26 mouse cellular contexts compared by ENCODE assay signal in the genomic region with DNA sequence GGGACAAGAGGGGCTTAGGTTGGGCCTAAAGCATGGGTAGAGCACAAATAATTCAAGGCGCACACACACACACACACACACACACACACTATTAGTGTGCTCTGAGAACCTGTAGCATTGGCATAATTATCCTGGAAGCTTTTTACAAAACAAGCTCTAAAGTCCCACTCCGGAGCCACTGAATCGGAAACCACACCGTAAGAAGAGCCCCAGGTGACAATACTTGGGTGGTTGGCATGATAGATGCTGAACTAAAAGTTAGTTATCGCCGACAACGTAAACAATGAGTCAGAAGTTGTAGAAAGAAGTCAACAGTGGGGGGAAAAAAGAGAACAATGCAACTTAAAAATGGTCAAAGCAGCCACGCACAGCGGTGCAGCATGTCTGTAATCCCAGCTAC.
"Had no signal": no experiment of that assay in that cellular context is flagged by ENCODE, and none has a peak within 500 bp of the region (broad histone marks: within the 10 kb centered on the region; RNA-seq: fewer than 3 reads in every experiment).

No protein-coding gene starts in this region.

- H3K9ac ChIP-seq: heart, embryonic 13.5 days; heart, embryonic 15.5 days; hindbrain, embryonic 15.5 days; kidney, embryonic 15.5 days; limb, embryonic 12.5 days; liver, embryonic 13.5 days had no signal

- H3K27me3 ChIP-seq: heart, embryonic 13.5 days; heart, embryonic 15.5 days; hindbrain, embryonic 13.5 days; hindbrain, embryonic 15.5 days; kidney, embryonic 15.5 days; limb, embryonic 12.5 days; liver, embryonic 13.5 days had no signal

- H3K4me2 ChIP-seq: heart, embryonic 13.5 days; hindbrain, embryonic 13.5 days; hindbrain, embryonic 15.5 days; kidney, embryonic 15.5 days; liver, embryonic 11.5 days; liver, embryonic 13.5 days had no signal

- H3K27ac ChIP-seq: heart, embryonic 10.5 days; heart, embryonic 15.5 days; hindbrain, embryonic 13.5 days; hindbrain, embryonic 15.5 days; hindbrain, postnatal 0 days; kidney, embryonic 15.5 days; kidney, postnatal 0 days; limb, embryonic 10.5 days had no signal

- ATAC-seq: hindbrain, postnatal 0 days; intestine, embryonic 16.5 days had no signal

- H3K4me3 ChIP-seq: heart, embryonic 10.5 days; heart, embryonic 13.5 days; heart, embryonic 15.5 days; hindbrain, embryonic 13.5 days; hindbrain, embryonic 15.5 days; kidney, embryonic 15.5 days; limb, embryonic 10.5 days; limb, embryonic 12.5 days; liver, embryonic 13.5 days had no signal

- DNase-seq: gastrocnemius, postnatal 14 days; gastrocnemius, postnatal 36 days; heart, adult 18-20 months; heart, postnatal 14 days; heart, postnatal 36 days; kidney, adult 11 months; kidney, adult 2 months; kidney, adult 9 months; kidney, postnatal 14 days; kidney, postnatal 36 days; layer of hippocampus, adult 9-11 months; layer of hippocampus, postnatal 36 days; liver; liver, embryonic 13.5 days had no signal

- H3K9me3 ChIP-seq: heart, embryonic 10.5 days; heart, embryonic 13.5 days; heart, embryonic 15.5 days; hindbrain, embryonic 13.5 days; hindbrain, embryonic 15.5 days; kidney, embryonic 15.5 days; limb, embryonic 10.5 days; limb, embryonic 12.5 days; liver, embryonic 13.5 days had no signal
